Mouse (Mus musculus): Measurements from ENCODE around the gene P2ry1. TPM values are rescaled to one million over a fixed set of nuclear protein-coding genes. Genes with fewer than 3 reads are reported as not detected.

P2ry1 gene
- not detected for polyA plus RNA-seq (2017; shearing (Covaris generic))

GRCm38 (mm10) chr3:61002587-61003501, at the start of gene P2ry1:
Gene P2ry1, plus strand, starts transcription at chr3:61002795.

